Comparison of ENCODE assay signal across 15 mouse cellular contexts in genomic region chr12:111329281-111329680, GRCm38 (mm10). TPM values are rescaled to one million over a fixed set of nuclear protein-coding genes. Genes with fewer than 3 reads are reported as not detected.
"Had no signal": no experiment of that assay in that cellular context is flagged by ENCODE, and none has a peak within 500 bp of the region (broad histone marks: within the 10 kb centered on the region; RNA-seq: fewer than 3 reads in every experiment).

No protein-coding gene starts in this region.

- H3K9ac ChIP-seq: intestine, embryonic 15.5 days; limb, embryonic 12.5 days; limb, embryonic 15.5 days; liver, embryonic 14.5 days; liver, postnatal 0 days; lung, embryonic 14.5 days had no signal

- H3K4me1 ChIP-seq: intestine, embryonic 15.5 days had no signal

- H3K4me3 ChIP-seq: intestine, embryonic 15.5 days; limb, embryonic 12.5 days; limb, embryonic 15.5 days had no signal

- ATAC-seq: intestine, embryonic 15.5 days; liver, postnatal 0 days had no signal

- H3K9me3 ChIP-seq: intestine, embryonic 15.5 days; limb, embryonic 12.5 days; limb, embryonic 15.5 days had no signal

- H3K27ac ChIP-seq: intestine, embryonic 15.5 days; kidney, postnatal 0 days; limb, embryonic 12.5 days; limb, embryonic 15.5 days; liver, embryonic 14.5 days; macrophage had no signal

- H3K4me2 ChIP-seq: intestine, embryonic 15.5 days; limb, embryonic 12.5 days; limb, embryonic 15.5 days; liver, embryonic 11.5 days; lung, embryonic 14.5 days; midbrain, embryonic 11.5 days had no signal

- H3K27me3 ChIP-seq: intestine, embryonic 15.5 days; limb, embryonic 12.5 days; limb, embryonic 15.5 days had no signal

- DNase-seq: left cerebral cortex, postnatal 4 days; liver, postnatal 0 days; lung, embryonic 14.5 days; midbrain, embryonic 14.5 days; thymus, adult 18-20 months; thymus, postnatal 14 days had no signal

RNA-seq across cellular contexts. Expression of gene Amn, which starts 58.4 kb away (rescaled TPM):
- polyA plus RNA-seq: macrophage; neural tube, embryonic 11.5 days had no signal
